Mouse (Mus musculus) kidney, embryonic 14.5 days (tissue): ENCODE data around the gene Vmn2r98. TPM values are rescaled to one million over a fixed set of nuclear protein-coding genes. Genes with fewer than 3 reads are reported as not detected.
"Not testable (repeated sequence)": the region's sequence is repeated elsewhere in the genome, so short reads cannot be mapped to it uniquely, and the experiment has no call there.

ENCODE experiments used
- ATAC-seq: fragments of 200-750 bp; cut with Nextera tagmentation; 2 replicates; pipeline ENCODE4 v1.8.0; 2017; ENCODE audit warnings: moderate number of reproducible peaks, mild to moderate bottlenecking, moderate TSS enrichment, moderate library complexity; ENCODE audit not compliant: low FRiP score, low TSS enrichment
- H3K27ac ChIP-seq: fragments of 300-500 bp; sonication (generic); 2 replicates; pipeline ENCODE4 v1.5.1; 2014; ENCODE audit warnings: low read depth, mild to moderate bottlenecking, low read length, moderate library complexity, mixed read lengths
- H3K27me3 ChIP-seq: fragments of 300-500 bp; sonication (generic); 2 replicates; pipeline ENCODE4 v1.6.1; 2014; ENCODE audit warnings: mild to moderate bottlenecking, low read length; ENCODE audit not compliant: control insufficient read depth, insufficient read depth
- H3K36me3 ChIP-seq: fragments of 300-500 bp; sonication (generic); 2 replicates; pipeline ENCODE4 v1.6.1; 2014; ENCODE audit warnings: low read length, mixed read lengths; ENCODE audit not compliant: control insufficient read depth, insufficient read depth
- H3K4me1 ChIP-seq: fragments of 300-500 bp; sonication (generic); 2 replicates; pipeline ENCODE4 v1.6.1; 2014; ENCODE audit warnings: low read length, mixed read lengths; ENCODE audit not compliant: control insufficient read depth, insufficient read depth
- H3K4me2 ChIP-seq: fragments of 300-500 bp; sonication (generic); replicated peaks from 2 replicates; pipeline ENCODE4 v1.6.1; 2014; ENCODE audit warnings: low read depth, mild to moderate bottlenecking, low read length
- H3K4me3 ChIP-seq: fragments of 300-500 bp; sonication (generic); 2 replicates; pipeline ENCODE4 v1.5.1; 2014; ENCODE audit warnings: mild to moderate bottlenecking, low read length
- H3K9ac ChIP-seq: fragments of 300-500 bp; sonication (generic); 2 replicates; pipeline ENCODE4 v1.6.1; 2014; ENCODE audit warnings: low read depth, mild to moderate bottlenecking, low read length, moderate library complexity
- H3K9me3 ChIP-seq: fragments of 300-500 bp; sonication (generic); 2 replicates; pipeline ENCODE4 v1.6.1; 2016; ENCODE audit warnings: low read length; ENCODE audit not compliant: control insufficient read depth
- WGBS: fragments of 180-500 bp; shearing (Covaris S2); extraction: QIAGEN DNeasy Blood & Tissue Kit; methylation state at CpG from one replicate; pipeline ENCODE4 v1.1.7; 2014; 5-methylcytosine and 5-hydroxymethylcytosine counted together
- polyA plus RNA-seq: library from polyadenylated mRNA; unstranded; fragments of >200 nt; fragmentation: Nextera tagmentation; extraction: Ambion mirVana; gene quantifications from 2 replicates; pipeline ENCODE4 v1.2.1, GENCODE M21; 2014

Gene Vmn2r98
- not detected in 2 replicates for polyA plus RNA-seq

DNA sequence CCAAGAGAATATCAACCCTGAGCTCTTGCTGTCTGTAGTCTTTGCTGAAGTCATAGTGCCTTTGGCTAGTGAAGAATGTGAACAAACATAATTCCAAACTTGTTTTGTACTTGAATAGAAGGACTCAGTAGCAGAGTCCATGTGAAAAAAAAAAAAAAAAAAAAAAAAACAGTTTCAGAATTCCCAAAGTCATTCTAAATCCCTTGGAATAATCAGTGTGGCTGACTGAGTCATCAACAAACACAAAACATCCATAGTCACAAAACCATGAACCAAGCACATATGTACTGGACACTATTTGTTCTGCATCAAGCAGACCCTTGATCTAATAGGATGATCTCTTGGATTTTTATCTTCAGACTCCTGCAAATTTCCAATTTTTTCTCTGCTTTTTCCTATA, at the start of gene Vmn2r98:
Gene Vmn2r98 (plus strand): TSS at position 301 of the 400 bp plus-strand sequence.
- H3K27me3 ChIP-seq = not testable (repeated sequence)

GRCm38 (mm10) chr17:19031441-19031840, 21.8 kb upstream of the Vmn2r98 start:
- not testable (repeated sequence) for H3K27me3 ChIP-seq, H3K4me1 ChIP-seq, H3K27ac ChIP-seq, ATAC-seq, H3K9ac ChIP-seq, H3K9me3 ChIP-seq, H3K36me3 ChIP-seq, H3K4me3 ChIP-seq, H3K4me2 ChIP-seq
- 67% methylated on average over 1 of the region's 1 CpGs for WGBS

More for the DNA sequence above, at the start of gene Vmn2r98:
- not testable (repeated sequence) for H3K4me2 ChIP-seq, H3K4me1 ChIP-seq, H3K9ac ChIP-seq, H3K4me3 ChIP-seq, H3K36me3 ChIP-seq, H3K9me3 ChIP-seq, ATAC-seq, H3K27ac ChIP-seq

DNA sequence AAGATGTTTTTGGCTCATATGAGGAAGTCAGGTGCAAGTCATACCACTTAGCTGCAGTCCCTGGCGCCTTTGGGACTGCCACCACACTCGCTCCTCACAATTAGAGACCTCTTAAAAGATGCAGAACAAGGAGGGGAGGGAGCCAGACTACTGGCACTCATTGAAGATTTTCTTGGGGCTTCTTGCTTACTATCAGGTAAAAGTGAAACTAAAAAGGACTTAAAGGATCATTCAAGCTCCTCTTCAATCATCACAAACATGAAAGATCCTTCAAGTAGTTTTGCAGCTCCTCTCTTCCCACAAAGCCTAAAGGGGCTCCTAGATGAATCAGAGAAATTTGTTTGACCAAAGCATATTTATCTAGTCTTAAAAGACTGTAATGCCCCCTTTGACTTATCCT, 21.3 kb upstream of the Vmn2r98 start:
- 63% methylated on average over 2 of the region's 2 CpGs for WGBS
- no peak overlapping the region for H3K9ac ChIP-seq
- no peak overlapping the region for H3K4me3 ChIP-seq
- ATAC-seq = no peak
- peaks cover 8% of the 10 kb centered on the region for H3K9me3 ChIP-seq
- no peak overlapping the region for H3K27ac ChIP-seq
- H3K4me2 ChIP-seq = no peak overlapping the region
- H3K36me3 ChIP-seq = no peaks in the 10 kb centered on the region
- H3K27me3 ChIP-seq = no peaks in the 10 kb centered on the region
- H3K4me1 ChIP-seq = no peaks in the 10 kb centered on the region

DNA sequence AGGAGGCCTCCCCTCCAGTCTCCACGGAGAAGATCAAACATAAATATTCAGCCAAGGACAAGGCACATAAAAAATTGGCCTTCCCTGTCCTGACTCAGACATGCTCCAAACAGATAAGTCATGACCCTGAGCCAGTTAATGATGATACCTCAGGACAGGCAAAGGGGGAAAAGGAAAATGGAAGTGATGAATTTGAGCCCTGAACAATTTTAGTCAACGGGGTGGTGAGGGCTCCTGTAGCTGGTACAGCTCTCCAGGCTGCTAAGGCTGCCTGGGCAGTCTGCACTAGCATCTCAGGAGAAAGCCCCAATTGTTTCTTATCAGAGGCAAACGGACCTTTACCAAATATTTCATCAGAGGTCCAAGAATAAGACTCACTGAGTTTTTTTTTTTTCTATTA, 20.5 kb upstream of the Vmn2r98 start:
- no peak for ATAC-seq
- H3K4me1 ChIP-seq = no peaks in the 10 kb centered on the region
- no peaks in the 10 kb centered on the region for H3K27me3 ChIP-seq
- peaks cover 13% of the 10 kb centered on the region for H3K9me3 ChIP-seq
- no peak overlapping the region for H3K9ac ChIP-seq
- WGBS = 72% methylated on average over 3 of the region's 3 CpGs
- H3K27ac ChIP-seq = no peak overlapping the region
- no peak overlapping the region for H3K4me2 ChIP-seq
- no peaks in the 10 kb centered on the region for H3K36me3 ChIP-seq
- H3K4me3 ChIP-seq = no peak overlapping the region

Other genes starting within 250 kb of the Vmn2r98 start
- gene Vmn2r97, start 139.2 kb upstream of the Vmn2r98 start, polyA plus RNA-seq = 0.05 TPM in 1 of 2 replicates, not detected in the other